Mouse (Mus musculus) thymus, adult 18-20 months (tissue): ENCODE data around the gene Foxp1.

ENCODE experiments used
- DNase-seq, 2 experiments: peaks; one replicate each; pipeline ENCODE4 v3.0.0; 2022; ENCODE audit warnings: mixed read lengths in 2 of 2

The Foxp1 gene

GRCm38 (mm10) chr6:99322132-99322904, 200.2 kb downstream of the Foxp1 start:
- no peak for DNase-seq

GRCm38 (mm10) chr6:99320444-99320843, 202.1 kb downstream of the Foxp1 start:
- no peak for DNase-seq

GRCm38 (mm10) chr6:99319415-99320405, 202.8 kb downstream of the Foxp1 start:
- peak in 1 of 2 experiments; percentile 5 for DNase-seq

- DNase-seq: no peak
These were observed 207.8 kb downstream of the Foxp1 start for GRCm38 (mm10) chr6:99314746-99315145.

GRCm38 (mm10) chr6:99310529-99310928, 212.0 kb downstream of the Foxp1 start:
- no peak for DNase-seq

- DNase-seq: no peak
These were observed 212.4 kb downstream of the Foxp1 start for GRCm38 (mm10) chr6:99310171-99310500.

- DNase-seq: no peak
These were observed 212.9 kb downstream of the Foxp1 start for GRCm38 (mm10) chr6:99309466-99310170.

- no peak for DNase-seq
These were observed 216.8 kb downstream of the Foxp1 start for GRCm38 (mm10) chr6:99305751-99306150.

GRCm38 (mm10) chr6:99305236-99305635, 217.3 kb downstream of the Foxp1 start:
- DNase-seq: no peak

GRCm38 (mm10) chr6:99302662-99303435, 219.7 kb downstream of the Foxp1 start:
- peak in 1 of 2 experiments; percentile 49 for DNase-seq

GRCm38 (mm10) chr6:99301923-99302322, 220.6 kb downstream of the Foxp1 start:
- no peak for DNase-seq

GRCm38 (mm10) chr6:99300235-99300634, 222.3 kb downstream of the Foxp1 start:
- no peak for DNase-seq

- no peak for DNase-seq
These were observed 223.3 kb downstream of the Foxp1 start for GRCm38 (mm10) chr6:99299196-99299595.

GRCm38 (mm10) chr6:99297535-99297934, 225.0 kb downstream of the Foxp1 start:
- DNase-seq: no peak

- no peak for DNase-seq
These were observed 227.0 kb downstream of the Foxp1 start for GRCm38 (mm10) chr6:99295495-99295894.

- no peak for DNase-seq
These were observed 233.3 kb downstream of the Foxp1 start for GRCm38 (mm10) chr6:99289220-99289619.

GRCm38 (mm10) chr6:99285026-99285425, 237.5 kb downstream of the Foxp1 start:
- DNase-seq: no peak

GRCm38 (mm10) chr6:99284019-99284418, 238.5 kb downstream of the Foxp1 start:
- DNase-seq: no peak

- no peak for DNase-seq
These were observed 239.5 kb downstream of the Foxp1 start for GRCm38 (mm10) chr6:99282866-99283657.

- no peak for DNase-seq
These were observed 241.1 kb downstream of the Foxp1 start for GRCm38 (mm10) chr6:99281433-99281832.

- DNase-seq: no peak
These were observed 241.9 kb downstream of the Foxp1 start for GRCm38 (mm10) chr6:99280619-99281018.
